Mouse (Mus musculus) c-Kit-positive CD71-positive TER-119-positive erythroid progenitor cells, embryonic 14.5 days (primary cell): Measurements from ENCODE around the gene Shb.

Experiments used
- DNase-seq: peaks from one replicate; pipeline ENCODE4 v3.0.0-alpha.2; 2013; ENCODE audit warnings: low spot score

Gene Shb

DNA sequence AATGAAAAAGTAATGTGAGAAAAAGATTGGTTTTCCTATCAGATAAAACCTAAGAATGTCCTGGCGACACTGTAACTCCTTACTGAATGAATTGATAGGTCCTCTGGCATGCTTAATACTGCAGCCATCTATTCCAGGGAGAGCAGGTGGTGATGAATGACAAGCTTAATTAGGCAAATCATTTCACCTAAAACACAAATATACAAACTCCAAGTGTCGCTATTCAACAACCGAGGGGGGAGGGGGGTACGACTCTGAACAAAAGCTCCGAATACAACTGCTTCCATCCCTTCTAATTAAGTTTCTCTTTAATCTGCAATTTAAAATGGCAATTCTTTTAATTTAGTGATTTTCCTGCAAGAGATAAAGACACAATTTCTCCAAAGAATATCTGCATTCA is 83.3 kb downstream of the Shb start:
- DNase-seq: no peak

DNA sequence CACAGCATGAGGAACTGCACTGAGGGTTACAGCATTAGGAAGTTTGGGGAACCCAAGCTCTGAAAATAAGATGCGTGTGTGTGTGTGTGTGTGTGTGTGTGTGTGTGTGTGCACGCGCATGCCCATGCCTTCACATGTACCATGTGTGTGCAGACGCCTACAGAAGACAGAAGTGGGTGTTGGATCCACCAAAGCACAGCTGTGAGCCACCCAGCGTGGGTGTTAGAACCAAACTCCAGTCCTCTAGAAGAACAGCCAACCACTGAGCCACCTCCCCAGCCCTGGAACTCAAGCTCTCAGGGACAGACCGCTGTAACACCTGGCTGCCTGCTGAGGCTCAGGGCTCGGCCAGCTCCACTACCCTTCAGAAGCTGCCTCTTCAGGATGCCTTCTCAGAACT is 83.8 kb downstream of the Shb start:
- no peak for DNase-seq

DNA sequence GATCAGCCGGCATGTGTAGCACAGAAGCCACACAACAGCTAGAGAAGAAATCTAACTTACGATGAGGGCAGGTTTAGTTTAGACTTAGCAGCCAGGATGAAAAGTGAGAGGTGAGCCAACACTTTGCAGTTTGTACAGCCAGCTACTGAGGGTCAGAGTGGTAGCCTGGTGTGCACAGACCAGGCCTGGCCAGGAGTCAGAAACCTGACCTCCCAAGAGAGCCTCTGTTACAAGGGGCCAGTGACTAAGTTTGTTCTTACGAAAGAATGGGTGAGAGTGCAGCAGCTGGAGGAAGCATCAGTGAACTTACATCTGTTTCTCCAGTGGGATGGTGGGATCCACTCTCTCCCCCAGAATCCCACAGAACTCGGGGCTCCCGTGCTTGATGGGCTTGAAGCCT is 85.1 kb downstream of the Shb start:
- no peak for DNase-seq

DNA sequence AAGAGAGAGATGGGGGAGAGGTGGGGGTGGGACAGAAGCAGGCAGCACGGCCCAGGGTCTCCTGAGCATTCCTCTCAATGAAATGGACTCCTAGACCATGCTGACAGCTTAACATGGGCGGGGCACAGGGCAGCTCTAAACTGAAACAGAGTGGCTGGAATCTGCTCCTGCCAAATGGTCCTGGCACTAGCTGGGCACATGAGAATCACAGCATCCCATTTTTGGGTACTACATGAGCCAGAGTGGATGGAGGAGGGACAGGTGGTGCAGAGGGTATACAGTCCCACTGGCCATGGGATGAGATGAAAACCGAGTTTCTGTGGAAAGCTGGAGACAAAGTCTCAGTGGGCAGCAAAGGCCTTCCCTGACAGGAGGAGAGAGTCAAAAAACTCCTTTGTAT is 87.0 kb downstream of the Shb start:
- DNase-seq: no peak

DNA sequence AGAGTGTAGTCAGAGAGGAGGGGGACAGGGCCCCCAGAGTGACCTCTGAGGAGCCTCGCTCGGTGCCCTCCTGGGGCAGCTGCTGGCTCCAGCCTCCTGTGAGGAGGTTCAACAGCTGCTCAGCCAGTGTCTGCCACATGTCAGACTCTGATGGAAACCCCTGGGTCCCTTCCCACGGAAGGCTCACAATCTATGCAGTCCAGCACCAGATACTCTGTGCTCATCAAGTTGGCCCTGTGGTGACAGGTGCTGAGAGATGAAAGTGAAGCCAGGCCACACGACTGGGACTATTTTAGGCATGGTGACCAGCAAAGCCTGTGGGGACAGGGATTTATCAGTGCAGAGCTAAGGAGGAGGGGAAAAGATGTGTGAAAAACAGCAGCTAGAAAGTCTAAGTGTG is 87.5 kb downstream of the Shb start:
- no peak for DNase-seq

DNA sequence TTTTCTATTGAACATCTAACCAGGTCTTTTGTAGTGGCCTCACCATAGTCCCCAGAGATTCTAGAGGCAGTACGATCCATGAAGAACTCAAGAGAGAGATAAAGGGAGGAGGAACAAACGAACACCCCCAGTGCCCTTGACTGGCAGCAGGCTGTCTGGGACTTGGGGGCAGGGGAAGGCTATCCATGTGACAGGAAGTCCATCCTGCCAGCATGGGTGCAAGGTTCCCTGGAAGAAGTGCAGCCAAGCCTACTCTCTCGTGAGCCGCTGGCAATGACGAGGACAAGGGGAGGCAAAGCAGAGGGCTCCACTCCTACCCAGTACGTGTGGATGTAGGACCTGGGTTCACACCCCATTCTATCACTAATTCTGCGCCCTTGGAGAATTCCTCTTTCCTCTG is 88.6 kb downstream of the Shb start:
- DNase-seq: no peak

DNA sequence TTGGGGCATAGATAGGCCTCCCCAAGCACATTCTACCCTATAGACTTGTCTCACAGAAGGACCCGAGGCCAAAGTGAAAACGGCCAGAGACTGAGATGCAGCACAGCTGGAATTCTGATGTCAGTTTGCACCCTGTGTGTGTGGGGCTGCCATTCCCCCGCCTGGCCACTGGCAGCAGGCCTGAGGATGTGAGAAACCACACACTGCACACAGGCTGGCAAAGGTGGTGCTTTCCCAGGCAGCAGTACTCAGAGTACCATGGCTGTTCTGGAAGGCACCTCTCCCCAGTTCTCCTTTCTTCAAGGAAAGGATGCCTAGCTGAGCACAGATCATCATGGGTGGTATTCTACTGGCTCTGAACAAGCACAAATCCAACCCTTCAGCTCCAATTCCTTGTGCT is 90.0 kb downstream of the Shb start:
- no peak for DNase-seq

DNA sequence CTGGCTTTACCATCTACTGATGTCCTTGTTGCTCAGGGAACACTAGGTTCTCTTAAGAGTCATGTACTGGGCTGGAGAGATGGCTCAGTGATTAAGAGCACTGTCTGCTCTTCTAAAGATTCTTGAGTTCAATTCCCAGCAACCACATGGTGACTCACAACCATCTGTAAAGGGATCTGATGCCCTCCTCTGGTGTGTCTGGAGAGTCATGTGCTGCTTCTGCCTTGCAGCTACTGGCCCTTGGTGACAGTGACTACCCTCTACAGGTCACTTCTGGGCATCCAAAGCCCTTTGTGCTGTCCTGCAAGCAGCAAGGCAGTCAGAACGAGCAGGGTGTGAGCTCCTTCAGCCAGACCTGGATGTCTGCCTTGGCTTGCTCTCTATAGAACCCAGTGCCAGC is 90.5 kb downstream of the Shb start:
- no peak for DNase-seq

DNA sequence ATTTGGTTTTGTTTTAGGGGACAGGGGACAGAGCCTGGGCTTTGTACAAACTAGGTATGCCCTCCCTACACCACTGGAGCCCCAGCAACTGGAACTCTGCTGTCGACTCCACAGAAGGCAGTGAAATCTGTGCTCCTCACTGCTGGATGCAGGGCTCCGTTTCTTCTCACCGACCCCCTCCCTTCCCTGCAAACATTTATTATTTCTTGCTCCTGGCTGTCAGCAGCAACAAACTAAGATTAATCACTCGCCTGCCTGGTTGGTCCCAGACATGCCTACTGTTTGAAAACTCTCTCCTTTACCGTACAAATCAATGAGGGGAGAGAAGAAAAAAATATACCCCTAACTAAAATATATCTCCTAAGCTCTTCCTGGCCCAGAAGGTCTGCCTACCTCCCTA is 93.0 kb downstream of the Shb start:
- DNase-seq: no peak

DNA sequence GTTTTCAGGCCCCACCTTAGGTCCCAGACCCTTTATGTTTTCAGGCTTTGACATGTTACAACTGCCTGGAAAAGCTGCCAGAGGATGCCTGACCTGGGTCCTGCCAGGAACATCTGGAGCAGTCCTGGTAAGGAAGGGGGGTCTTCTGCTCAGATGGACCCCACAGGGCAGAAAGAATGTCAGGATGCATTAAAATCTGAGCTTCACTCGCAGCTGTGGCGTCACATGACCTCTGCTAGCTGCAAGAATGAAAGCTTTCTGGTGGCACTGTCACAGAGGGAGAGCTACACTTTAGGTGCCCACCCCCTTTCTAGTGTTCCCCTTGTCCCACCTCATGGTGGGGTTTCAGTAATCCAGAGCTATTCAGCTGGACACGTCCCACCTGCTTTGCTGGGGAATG is 95.3 kb downstream of the Shb start:
- no peak for DNase-seq

DNA sequence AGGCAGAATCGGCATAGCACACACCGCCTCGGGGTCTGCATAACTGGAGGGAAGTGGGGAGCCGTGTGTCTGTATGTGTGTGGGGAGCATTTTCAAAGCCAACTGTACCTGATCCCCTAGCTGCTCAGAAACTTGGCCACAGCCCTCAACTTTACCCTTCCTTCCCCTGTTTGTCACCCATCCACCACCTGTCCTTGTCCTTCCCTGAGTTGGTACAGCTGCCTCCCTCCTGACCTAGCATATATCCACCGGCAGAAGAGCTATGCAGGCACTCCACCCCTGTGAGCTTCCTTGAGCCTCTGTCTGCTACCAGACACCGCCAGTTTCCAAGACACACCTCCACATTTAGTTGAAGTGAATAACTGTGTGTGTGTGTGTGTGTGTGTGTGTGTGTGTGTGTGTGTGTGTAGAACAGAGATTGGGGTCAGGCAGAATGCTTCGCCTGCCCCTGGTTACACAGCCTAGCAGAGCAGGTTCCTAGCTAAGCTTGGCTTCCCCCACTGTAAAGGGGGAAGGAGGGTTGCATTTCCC is 95.8 kb downstream of the Shb start:
- no peak for DNase-seq

DNA sequence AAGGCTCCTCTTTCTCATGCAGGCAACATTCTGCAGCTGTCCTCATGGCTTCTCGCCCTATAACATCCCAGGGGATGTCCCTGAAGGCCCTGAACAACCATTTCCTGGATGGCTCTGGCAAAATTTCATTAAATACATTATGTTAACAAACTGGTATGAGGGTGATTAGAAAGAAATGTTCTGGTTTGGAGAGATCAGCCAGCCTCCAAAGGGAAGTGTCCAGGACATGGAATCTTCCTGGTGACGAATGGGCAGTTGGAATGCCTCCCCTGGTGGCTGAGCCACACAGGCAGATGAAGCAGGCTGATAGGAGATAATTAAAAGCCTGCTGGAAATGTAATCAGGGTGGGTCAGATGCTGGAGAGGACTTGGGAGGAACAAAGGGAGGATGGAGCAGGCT is 96.4 kb downstream of the Shb start:
- no peak for DNase-seq

DNA sequence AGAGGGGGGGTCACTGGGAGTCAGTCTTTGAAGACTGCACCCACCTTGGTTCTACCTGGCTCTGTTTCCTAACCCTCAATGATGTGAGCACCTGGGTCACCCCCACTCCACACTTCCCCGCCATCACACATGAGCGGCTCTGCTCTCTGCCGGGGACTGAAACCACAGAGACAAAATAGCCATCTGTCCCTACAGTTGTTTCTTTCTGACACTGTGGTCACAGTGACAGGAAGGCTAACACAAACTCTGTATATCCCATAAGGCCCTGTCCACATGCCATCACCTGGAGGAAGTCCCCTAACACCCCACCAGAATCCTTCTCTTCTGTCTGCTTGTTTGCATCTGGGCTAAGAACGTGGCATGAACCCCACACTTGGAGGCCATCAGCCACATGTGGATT is 97.6 kb downstream of the Shb start:
- DNase-seq: no peak

DNA sequence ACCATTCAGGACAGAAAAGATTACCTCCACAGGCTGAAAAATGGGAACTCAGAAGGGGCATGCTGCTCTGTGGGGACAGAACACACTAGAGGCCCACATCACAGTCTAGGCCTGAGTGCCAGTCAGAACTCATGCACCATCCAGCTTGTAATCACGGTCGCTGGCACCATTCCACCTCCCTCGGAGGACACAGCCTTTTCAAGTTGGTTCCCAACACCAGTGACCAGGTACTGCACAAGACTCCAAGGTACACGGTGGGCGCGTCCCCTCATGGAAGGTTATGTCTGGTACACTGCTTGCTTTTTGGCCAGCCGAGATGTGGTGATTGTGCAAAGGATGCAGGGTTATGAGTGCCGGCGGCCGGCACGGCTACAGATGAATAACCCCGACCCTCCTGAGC is 98.2 kb downstream of the Shb start:
- no peak for DNase-seq

DNA sequence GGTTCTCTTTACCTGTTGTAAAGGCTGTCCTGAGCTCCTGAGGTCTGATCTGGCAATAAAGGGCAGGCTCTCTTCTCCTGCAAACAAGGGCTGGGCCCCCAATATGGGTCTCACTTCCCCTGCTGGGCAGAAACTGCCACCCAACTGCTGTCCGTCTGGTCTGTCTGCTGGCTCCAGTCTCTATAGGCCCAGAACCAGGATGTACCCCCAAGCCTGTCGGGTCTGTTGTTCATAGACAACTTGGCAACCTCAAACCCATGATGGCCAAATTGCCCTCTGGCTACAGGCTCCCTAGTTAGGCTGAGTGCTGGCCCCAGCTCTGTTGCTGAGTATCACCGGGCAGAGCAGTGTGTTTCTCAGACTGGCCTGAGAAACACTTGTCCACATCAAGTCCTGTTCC is 100.5 kb downstream of the Shb start:
- no peak for DNase-seq

DNA sequence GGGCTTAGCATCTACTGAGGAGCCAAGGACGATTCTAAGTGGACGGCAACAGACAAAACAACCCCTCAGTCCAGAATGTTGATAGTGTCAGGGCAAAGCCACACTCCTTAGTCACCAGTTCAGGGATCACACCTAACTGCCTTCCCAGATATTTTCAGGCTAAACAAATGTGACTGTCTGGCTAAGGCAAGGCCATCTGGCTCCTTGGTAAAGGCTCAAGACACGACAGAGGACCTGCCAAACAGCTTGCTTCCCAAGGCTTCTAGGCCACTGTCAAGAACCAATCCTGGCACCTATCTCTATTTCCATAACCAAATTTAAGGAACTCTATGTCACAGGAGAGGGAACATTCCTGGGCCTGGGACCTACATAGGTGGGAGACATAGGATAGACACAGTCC is 101.0 kb downstream of the Shb start:
- no peak for DNase-seq

DNA sequence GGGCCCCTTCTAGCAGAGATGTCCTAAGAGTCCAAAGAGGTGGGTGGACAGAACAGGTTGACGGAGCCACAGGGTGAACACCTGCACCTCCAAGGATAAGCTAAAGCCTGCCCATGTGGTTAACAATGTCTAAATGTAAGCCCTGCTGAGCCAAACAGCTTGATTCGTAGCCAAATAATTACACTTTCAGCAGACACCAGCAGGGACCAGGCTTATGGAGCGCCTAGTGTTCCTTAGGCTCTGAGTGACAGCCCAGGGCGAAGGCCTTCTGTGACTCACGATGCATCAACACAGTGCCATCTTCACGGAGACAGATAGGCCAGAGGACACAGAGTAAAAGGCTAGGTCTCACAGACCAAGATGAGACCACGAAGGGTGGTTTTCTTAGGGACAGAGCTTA is 102.8 kb downstream of the Shb start:
- DNase-seq: no peak

DNA sequence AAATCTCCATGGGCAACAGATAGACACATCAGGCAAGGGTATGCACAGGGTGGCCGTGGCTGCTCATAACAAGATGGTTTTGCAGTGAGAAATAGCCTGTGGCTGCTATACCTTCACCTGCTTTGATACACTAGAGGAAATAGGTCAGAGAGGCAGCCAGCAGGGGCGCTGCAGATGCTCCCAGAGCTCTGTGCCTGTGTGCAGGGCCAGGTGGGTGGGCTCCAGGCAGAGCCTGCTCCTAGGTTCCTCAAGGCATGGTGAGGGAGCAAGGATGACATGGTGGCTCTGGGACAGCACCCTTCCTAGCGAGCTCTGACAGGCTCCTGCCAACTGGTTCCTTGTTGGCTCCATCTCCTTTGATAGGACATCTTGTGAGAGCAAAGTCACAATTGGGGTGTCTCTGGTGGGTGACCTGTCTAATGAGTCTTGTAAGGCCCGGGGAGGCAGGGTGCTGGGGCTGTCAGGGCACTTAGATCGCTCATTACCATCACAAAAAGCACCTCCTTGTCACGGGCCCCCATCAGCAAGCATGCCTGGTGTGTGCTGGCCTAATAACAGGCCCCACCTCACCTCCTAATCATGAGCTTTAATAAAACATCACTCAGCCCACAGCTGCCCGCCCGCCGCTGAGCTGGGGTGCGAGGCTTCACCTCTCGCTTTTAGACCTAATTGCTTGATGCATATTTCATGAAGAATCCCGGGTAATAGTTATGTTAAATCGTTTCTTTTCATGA is 105.4 kb downstream of the Shb start:
- DNase-seq: no peak

DNA sequence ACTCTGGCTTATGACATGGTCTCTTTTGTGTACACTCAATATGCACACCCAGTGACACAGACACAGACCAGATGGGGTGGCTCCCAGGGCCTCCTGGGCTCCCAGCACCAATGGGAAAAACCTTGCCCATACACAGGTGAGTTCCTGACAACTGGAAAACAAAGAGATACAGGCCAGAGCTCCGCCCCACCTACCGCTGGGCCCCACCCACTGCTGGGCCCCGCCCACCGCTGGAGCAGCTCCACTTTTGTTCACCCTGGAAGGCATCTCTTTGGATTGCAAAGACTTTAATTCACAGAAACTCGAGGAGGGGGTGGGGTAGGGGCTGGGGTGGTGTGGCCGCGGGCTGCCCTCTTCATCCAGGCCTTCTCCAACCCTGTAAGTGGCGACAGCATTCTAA is 108.9 kb downstream of the Shb start:
- no peak for DNase-seq

DNA sequence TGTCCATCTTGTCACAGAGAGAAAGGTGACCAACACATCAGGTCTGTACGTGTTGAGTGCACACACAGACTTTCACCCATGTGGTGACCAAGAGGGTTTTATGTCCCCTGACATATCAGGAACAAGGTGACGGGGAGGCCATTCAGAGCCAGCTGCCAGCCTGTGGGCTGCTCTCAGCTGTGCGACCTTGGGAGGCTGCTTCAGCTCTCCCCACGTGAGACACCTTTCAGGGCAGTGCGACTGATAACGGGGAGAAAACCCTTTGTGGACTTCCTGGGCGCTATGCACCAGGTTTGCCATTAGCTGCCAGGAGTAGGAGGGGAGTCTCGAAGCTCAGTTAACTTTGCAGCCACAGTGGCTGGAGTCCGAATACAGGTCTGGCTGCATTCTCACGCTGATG is 109.6 kb downstream of the Shb start:
- no peak for DNase-seq

DNA sequence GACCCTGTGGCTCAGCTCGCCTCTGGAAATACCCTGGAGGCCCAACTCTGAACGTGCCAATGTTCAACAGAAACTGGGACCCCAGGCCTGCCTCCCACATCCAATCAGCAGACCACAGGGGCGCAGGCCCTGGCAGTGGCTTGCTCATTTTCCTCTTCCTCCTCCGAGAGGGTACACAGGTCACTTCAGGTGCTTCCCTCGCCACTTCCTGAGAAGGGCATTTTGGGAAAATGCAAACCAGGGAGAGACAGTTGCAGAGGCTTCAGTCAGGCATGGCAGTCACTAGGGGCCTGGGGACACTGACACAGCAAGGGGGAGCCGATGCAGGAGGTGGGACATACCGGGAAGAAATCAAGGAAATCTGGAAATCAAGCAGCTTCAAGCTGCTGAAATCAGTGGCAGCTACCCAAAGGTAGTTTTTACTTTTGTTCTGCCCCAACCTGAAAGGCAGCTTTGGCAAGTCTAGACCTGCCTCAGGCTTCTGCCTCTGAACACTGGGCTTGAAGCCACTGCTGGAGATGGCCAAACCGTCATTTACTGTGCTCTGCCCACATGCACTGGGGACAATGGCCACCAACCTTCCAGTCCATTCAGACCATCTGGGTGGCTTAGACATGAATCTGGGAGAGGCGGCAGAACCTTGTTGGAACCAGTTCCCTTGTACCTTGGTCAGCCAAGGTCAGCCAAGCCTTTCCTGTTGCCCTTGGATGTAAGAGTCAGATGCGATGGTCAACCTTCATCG is 110.6 kb downstream of the Shb start:
- no peak for DNase-seq

DNA sequence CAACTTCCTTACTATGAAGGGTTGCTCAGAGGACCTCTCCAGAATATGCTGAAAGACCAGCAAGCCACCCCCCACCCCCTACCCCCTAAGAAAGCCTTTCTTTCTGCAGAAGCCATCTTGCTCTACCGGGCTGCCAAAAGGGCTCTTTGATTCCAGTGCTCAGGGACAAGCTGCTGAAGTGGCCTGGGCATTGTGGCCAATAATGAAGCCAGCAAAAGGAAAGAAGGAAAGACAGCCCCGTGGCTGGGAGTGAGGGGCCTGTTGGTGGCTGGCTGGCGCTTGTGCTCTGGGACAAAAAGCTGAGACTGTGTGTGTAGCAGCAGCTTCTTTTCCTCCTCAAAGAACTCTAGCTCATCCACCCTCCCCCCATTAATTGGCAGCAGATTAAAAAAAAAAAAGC is 111.5 kb downstream of the Shb start:
- no peak for DNase-seq

DNA sequence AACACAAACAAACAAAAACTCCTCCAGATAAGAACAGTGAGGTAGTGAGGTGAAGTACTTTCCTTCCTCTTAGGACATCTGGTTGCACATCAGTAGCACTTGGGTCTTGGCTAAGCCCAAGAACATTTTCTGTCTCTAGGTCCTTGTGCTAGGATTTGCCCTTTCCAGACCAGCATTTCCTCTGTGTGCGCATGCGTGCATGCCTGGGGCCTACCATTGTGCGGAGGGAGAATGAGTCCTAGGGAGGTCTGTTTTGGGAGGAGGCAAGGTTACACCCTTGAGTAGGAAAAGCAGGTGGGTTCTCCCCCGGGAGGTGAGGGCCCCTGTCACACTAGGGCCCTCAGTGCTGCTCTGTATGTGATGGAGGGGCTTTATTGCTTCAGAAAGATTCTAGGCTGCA is 113.2 kb downstream of the Shb start:
- DNase-seq: no peak
